In the genomic region with DNA sequence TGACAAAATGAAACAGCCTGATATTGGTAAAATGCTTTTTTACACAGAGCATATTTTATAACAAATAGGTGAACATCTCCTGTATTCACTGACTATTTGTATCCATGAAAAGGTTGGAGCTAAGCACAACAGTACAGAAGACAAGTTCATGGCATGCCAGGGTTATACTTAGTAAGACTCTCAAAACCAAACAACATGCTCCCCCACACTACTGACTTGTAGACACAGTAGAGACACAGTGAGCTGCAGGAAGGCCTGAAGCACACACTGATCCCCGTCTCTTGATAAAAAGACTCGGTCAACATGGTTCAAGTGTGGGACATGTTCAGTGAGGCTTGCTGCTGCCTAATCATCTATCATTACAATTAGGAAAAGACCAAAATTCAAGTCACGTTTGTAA, we compare ENCODE assay signal across 17 mouse cellular contexts. TPM values are rescaled to one million over a fixed set of nuclear protein-coding genes. Genes with fewer than 3 reads are reported as not detected.
"Had no signal": no experiment of that assay in that cellular context is flagged by ENCODE, and none has a peak within 500 bp of the region (broad histone marks: within the 10 kb centered on the region; RNA-seq: fewer than 3 reads in every experiment).

No protein-coding gene starts in this region.

- DNase-seq: retina, postnatal 1 day; right cerebral cortex, adult 18-20 months; right cerebral cortex, postnatal 14 days; right cerebral cortex, postnatal 25 days; right cerebral cortex, postnatal 4 days; spleen, adult 18-20 months; thymus, adult 18-20 months; thymus, adult 2 months; thymus, postnatal 14 days; thymus, postnatal 25 days; thymus, postnatal 36 days; thymus, postnatal 4 days had no signal

- H3K4me1 ChIP-seq: neural tube, embryonic 13.5 days; neural tube, embryonic 15.5 days; stomach, embryonic 15.5 days had no signal

- H3K27me3 ChIP-seq: neural tube, embryonic 13.5 days; neural tube, embryonic 15.5 days; stomach, embryonic 15.5 days had no signal

- H3K9ac ChIP-seq: neural tube, embryonic 13.5 days; neural tube, embryonic 15.5 days; stomach, embryonic 15.5 days had no signal

- H3K27ac ChIP-seq: neural tube, embryonic 13.5 days; neural tube, embryonic 15.5 days; stomach, embryonic 15.5 days; stomach, postnatal 0 days had no signal

- H3K9me3 ChIP-seq: neural tube, embryonic 13.5 days; neural tube, embryonic 15.5 days; stomach, embryonic 15.5 days had no signal

- H3K4me3 ChIP-seq: neural tube, embryonic 13.5 days; neural tube, embryonic 15.5 days; stomach, embryonic 15.5 days had no signal

RNA-seq across cellular contexts. Expression of a gene that starts 56.4 kb away (rescaled TPM):
- total RNA-seq: neutrophil, adult 5-6 weeks had no signal
